ENCODE assay signal across 18 mouse cellular contexts in genomic region chr10:90235273-90235672, GRCm38 (mm10).
DNase-seq lines count a peak whose midpoint lies in the region; ATAC-seq and TF ChIP-seq lines count a peak whose summit lies in the region.
"Had no signal": no experiment of that assay in that cellular context is flagged by ENCODE, and none has a peak within 500 bp of the region (broad histone marks: within the 10 kb centered on the region; RNA-seq: fewer than 3 reads in every experiment).

No protein-coding gene starts in this region.

- no peaks in the 10 kb centered on the region for H3K27me3 ChIP-seq in hindbrain, postnatal 0 days (ENCODE audit: insufficient read depth, low read length)
- no peaks in the 10 kb centered on the region for H3K27me3 ChIP-seq in hindbrain, embryonic 12.5 days
- H3K27me3 ChIP-seq in E14TG2a.4 (ENCODE audit: insufficient read depth, low read length) = no peaks in the 10 kb centered on the region
- H3K27me3 ChIP-seq: embryonic facial prominence, embryonic 13.5 days; forebrain, embryonic 12.5 days; limb, embryonic 13.5 days had no signal

- H3K36me3 ChIP-seq in hindbrain, postnatal 0 days (ENCODE audit: insufficient read depth, low read length) = no peaks in the 10 kb centered on the region
- H3K36me3 ChIP-seq in hindbrain, embryonic 12.5 days = no peaks in the 10 kb centered on the region
- no peaks in the 10 kb centered on the region for H3K36me3 ChIP-seq in E14TG2a.4 (ENCODE audit: insufficient read depth, low read length)
- H3K36me3 ChIP-seq: embryonic facial prominence, embryonic 13.5 days; forebrain, embryonic 12.5 days; limb, embryonic 13.5 days had no signal

- DNase-seq in hindbrain, postnatal 0 days (ENCODE audit: low spot score) = peak; percentile 29
- peak; percentile 21 for DNase-seq in 416B (ENCODE audit: low read depth)
- DNase-seq in embryo, embryonic 10.5 days (ENCODE audit: low spot score) = peak; percentile 9
- DNase-seq in spleen, postnatal 36 days (ENCODE audit: low spot score in 2 of 2) = no peak
- no peak for DNase-seq in lung, postnatal 4 days
- DNase-seq: adrenal gland, postnatal 10 days; cerebellum, adult 9-11 months; heart, adult 18-20 months; heart, postnatal 10 days; kidney, adult 9 months; midbrain, embryonic 14.5 days; right cerebral cortex, postnatal 14 days had no signal

- WGBS in hindbrain, postnatal 0 days = 81% methylated on average over 3 of the region's 3 CpGs
- 71% methylated on average over 3 of the region's 3 CpGs for WGBS in hindbrain, embryonic 12.5 days

- no peak overlapping the region for H3K4me3 ChIP-seq in hindbrain, postnatal 0 days (ENCODE audit: low read length)
- H3K4me3 ChIP-seq in hindbrain, embryonic 12.5 days = no peak overlapping the region
- H3K4me3 ChIP-seq in E14TG2a.4 (replicated peaks; ENCODE audit: low read length) = no peak overlapping the region
- H3K4me3 ChIP-seq: embryonic facial prominence, embryonic 13.5 days; forebrain, embryonic 12.5 days; limb, embryonic 13.5 days had no signal

- TF ChIP-seq CTCF in hindbrain, postnatal 0 days (IDR thresholded peaks at IDR 0.05; ENCODE audit: low read depth) = peak; percentile 24; the same call in 1 of the 2 replicates
- peak; percentile 27; the same call in 1 of the 2 replicates for TF ChIP-seq CTCF in E14TG2a.4 (conservative IDR thresholded peaks at IDR 0.05; ENCODE audit: low read length)

- H3K27ac ChIP-seq in hindbrain, postnatal 0 days = no peak overlapping the region
- no peak overlapping the region for H3K27ac ChIP-seq in hindbrain, embryonic 12.5 days
- H3K27ac ChIP-seq: embryonic facial prominence, embryonic 13.5 days; forebrain, embryonic 12.5 days; limb, embryonic 13.5 days; macrophage had no signal

- H3K4me2 ChIP-seq in hindbrain, postnatal 0 days (ENCODE audit: low read depth, low read length) = no peak overlapping the region
- H3K4me2 ChIP-seq in hindbrain, embryonic 12.5 days (replicated peaks) = no peak overlapping the region
- H3K4me2 ChIP-seq: embryonic facial prominence, embryonic 13.5 days; forebrain, embryonic 12.5 days; limb, embryonic 13.5 days had no signal

- H3K4me1 ChIP-seq in hindbrain, postnatal 0 days (ENCODE audit: insufficient read depth, low read length) = no peaks in the 10 kb centered on the region
- no peaks in the 10 kb centered on the region for H3K4me1 ChIP-seq in hindbrain, embryonic 12.5 days
- no peaks in the 10 kb centered on the region for H3K4me1 ChIP-seq in E14TG2a.4 (replicated peaks; ENCODE audit: low read depth, low read length)
- H3K4me1 ChIP-seq: embryonic facial prominence, embryonic 13.5 days; forebrain, embryonic 12.5 days; limb, embryonic 13.5 days had no signal

- no peak for ATAC-seq in hindbrain, postnatal 0 days
- no peak for ATAC-seq in hindbrain, embryonic 12.5 days (ENCODE audit: low FRiP score)

- H3K9me3 ChIP-seq in hindbrain, postnatal 0 days (ENCODE audit: low read length) = 0 out of 2 replicates have a peak, but pooled peaks cover 2% of the 10 kb centered on the region
- H3K9me3 ChIP-seq in hindbrain, embryonic 12.5 days (replicated peaks) = no peaks in the 10 kb centered on the region
- H3K9me3 ChIP-seq in E14TG2a.4 (ENCODE audit: low read length) = no peaks in the 10 kb centered on the region
- H3K9me3 ChIP-seq: forebrain, embryonic 12.5 days had no signal

- no peak overlapping the region for H3K9ac ChIP-seq in hindbrain, postnatal 0 days (replicated peaks; ENCODE audit: low read length)
- H3K9ac ChIP-seq in hindbrain, embryonic 12.5 days = no peak overlapping the region
- H3K9ac ChIP-seq: embryonic facial prominence, embryonic 13.5 days; forebrain, embryonic 12.5 days; limb, embryonic 13.5 days had no signal

Comparison
In these comparisons a context has a peak if more than half of its experiments do, and no peak if none do; other contexts are left out.
1. DNase-seq: peak in hindbrain, postnatal 0 days (single experiment), 416B (single experiment) and embryo, embryonic 10.5 days (single experiment); none in spleen, postnatal 36 days (0 of 2) and lung, postnatal 4 days (0 of 2).